Mouse (Mus musculus) ES-Bruce4 (cell line): ENCODE measurements around the gene Dnajc12. TPM values are rescaled to one million over a fixed set of nuclear protein-coding genes. Genes with fewer than 3 reads are reported as not detected.

ENCODE experiments used
- H3K27ac ChIP-seq: 2 replicates; pipeline ENCODE4 v1.5.1; 2012; ENCODE audit warnings: low read length, inconsistent platforms; ENCODE audit not compliant: insufficient read depth
- H3K27me3 ChIP-seq: 2 replicates; pipeline ENCODE4 v1.6.1; 2012; ENCODE audit warnings: mild to moderate bottlenecking, low read length, inconsistent platforms; ENCODE audit not compliant: control insufficient read depth, poor library complexity, insufficient read depth, severe bottlenecking
- H3K36me3 ChIP-seq: 2 replicates; pipeline ENCODE4 v1.6.1; 2012; ENCODE audit warnings: inconsistent platforms, mild to moderate bottlenecking, low read length, moderate library complexity; ENCODE audit not compliant: control insufficient read depth, poor library complexity, insufficient read depth, severe bottlenecking
- H3K4me1 ChIP-seq: one replicate; pipeline ENCODE4 v1.8.1; 2011; ENCODE audit warnings: low read length; ENCODE audit not compliant: control insufficient read depth, insufficient read depth
- H3K4me3 ChIP-seq: 2 replicates; pipeline ENCODE4 v1.5.1; 2011; ENCODE audit warnings: low read depth, mild to moderate bottlenecking, low read length
- H3K9ac ChIP-seq: 2 replicates; pipeline ENCODE4 v1.6.1; 2012; ENCODE audit warnings: low read depth, mild to moderate bottlenecking, inconsistent platforms; ENCODE audit not compliant: poor library complexity, severe bottlenecking
- H3K9me3 ChIP-seq: replicated peaks from 2 replicates; pipeline ENCODE4 v1.6.1; 2012; ENCODE audit warnings: mild to moderate bottlenecking, low read length, inconsistent platforms; ENCODE audit not compliant: control insufficient read depth, poor library complexity, insufficient read depth, severe bottlenecking
- CTCF ChIP-seq: IDR thresholded peaks from one replicate; pipeline ENCODE4 v1.8.1; 2011; ENCODE audit warnings: low read depth, low read length
- EP300 ChIP-seq: IDR thresholded peaks from 2 replicates; pipeline ENCODE4 v1.6.1; 2011; ENCODE audit warnings: low read depth, low read length; ENCODE audit not compliant: insufficient read depth
- POLR2A ChIP-seq: IDR thresholded peaks from one replicate; pipeline ENCODE4 v1.8.1; 2011; ENCODE audit warnings: low read length; ENCODE audit not compliant: insufficient read depth
- polyA plus RNA-seq: library from polyadenylated mRNA; stranded (reverse); fragments of >200 nt; gene quantifications from 2 replicates; pipeline ENCODE4 v1.2.4, GENCODE M21; 2011; ENCODE audit warnings: low read depth; ENCODE audit not compliant: missing spikeins, insufficient read depth, insufficient read length

Dnajc12 gene
- polyA plus RNA-seq, 1 experiment = 4.6 TPM

GRCm38 (mm10) chr10:63453926-63454325, 71.7 kb downstream of the Dnajc12 start:
- H3K4me3 ChIP-seq = no peak overlapping the region
- no peak overlapping the region for H3K27ac ChIP-seq
- no peaks in the 10 kb centered on the region for H3K4me1 ChIP-seq
- no peaks in the 10 kb centered on the region for H3K36me3 ChIP-seq
- TF ChIP-seq POLR2A (no peak), CTCF (no peak), EP300 (no peak)
- H3K9me3 ChIP-seq = no peaks in the 10 kb centered on the region
- H3K9ac ChIP-seq = no peak overlapping the region
- H3K27me3 ChIP-seq = no peaks in the 10 kb centered on the region

GRCm38 (mm10) chr10:63455110-63455878, 73.1 kb downstream of the Dnajc12 start:
- Histone ChIP-seq H3K27me3 (no peaks in the 10 kb centered on the region), H3K36me3 (no peaks in the 10 kb centered on the region), H3K4me3 (no peak overlapping the region), H3K9me3 (no peaks in the 10 kb centered on the region), H3K9ac (no peak overlapping the region), H3K4me1 (no peaks in the 10 kb centered on the region), H3K27ac (no peak overlapping the region)
- no peak for TF ChIP-seq CTCF
- TF ChIP-seq POLR2A = no peak
- no peak for TF ChIP-seq EP300

- Histone ChIP-seq H3K27ac (no peak overlapping the region), H3K4me1 (no peaks in the 10 kb centered on the region), H3K9me3 (no peaks in the 10 kb centered on the region), H3K4me3 (no peak overlapping the region), H3K27me3 (no peaks in the 10 kb centered on the region), H3K9ac (no peak overlapping the region), H3K36me3 (no peaks in the 10 kb centered on the region)
- TF ChIP-seq EP300 (no peak), POLR2A (no peak), CTCF (no peak)
Measured at GRCm38 (mm10) chr10:63457292-63458128, 75.3 kb downstream of the Dnajc12 start.

Other genes with a start within 250 kb of the Dnajc12 start
- 0.66 and 0.81 TPM in 2 replicates for gene Mypn, start 178.5 kb upstream of the Dnajc12 start, polyA plus RNA-seq
- 123 and 139 TPM in 2 replicates for gene Herc4, start 138.6 kb upstream of the Dnajc12 start, polyA plus RNA-seq
- 53.5 and 54.2 TPM in 2 replicates for gene Sirt1, start 739 bp upstream of the Dnajc12 start, polyA plus RNA-seq
- gene Gm7075, start 39.3 kb downstream of the Dnajc12 start, polyA plus RNA-seq = not detected in 2 replicates
- not detected in 2 replicates for gene Ctnna3, start 47.7 kb downstream of the Dnajc12 start, polyA plus RNA-seq